Mouse (Mus musculus): ENCODE measurements around the gene Ifi207.

DNA sequence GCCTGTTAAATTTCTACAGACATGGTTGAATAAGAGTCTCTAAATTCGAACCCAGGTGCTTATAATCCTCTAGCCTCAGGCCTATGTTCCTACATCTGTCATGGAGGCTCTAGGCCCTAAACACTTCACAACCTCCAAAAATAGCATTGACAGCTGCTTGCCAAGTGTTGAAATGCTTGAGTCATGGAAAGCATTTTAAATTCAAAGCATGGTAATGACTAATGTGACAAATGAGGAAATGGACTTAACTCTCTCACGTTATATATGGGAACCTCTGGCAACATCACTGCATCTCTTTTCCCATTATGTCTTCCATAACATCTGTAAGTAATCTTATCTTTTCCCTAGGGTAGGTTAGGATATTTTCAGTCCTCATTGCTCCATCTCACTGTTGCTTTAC is 4.6 kb downstream of the Ifi207 start:
- TF ChIP-seq GATA1 (IDR thresholded peaks at IDR 0.05; ENCODE audit: low read length), result no peak
- TF ChIP-seq TAL1 (IDR thresholded peaks at IDR 0.05; ENCODE audit: low read length), result no peak

Data from erythroblast, embryonic 14.5 days (primary cell).